Mouse (Mus musculus) cerebellum, adult (tissue): ENCODE data around the gene Efcab11.

Experiments used
- ATAC-seq: cut with Nextera tagmentation; 2 replicates; pipeline ENCODE4 v1.9.2; 2017; ENCODE audit warnings: mild to moderate bottlenecking, moderate library complexity, mixed read lengths; ENCODE audit not compliant: insufficient number of reproducible peaks, low FRiP score, low TSS enrichment

Gene Efcab11

DNA sequence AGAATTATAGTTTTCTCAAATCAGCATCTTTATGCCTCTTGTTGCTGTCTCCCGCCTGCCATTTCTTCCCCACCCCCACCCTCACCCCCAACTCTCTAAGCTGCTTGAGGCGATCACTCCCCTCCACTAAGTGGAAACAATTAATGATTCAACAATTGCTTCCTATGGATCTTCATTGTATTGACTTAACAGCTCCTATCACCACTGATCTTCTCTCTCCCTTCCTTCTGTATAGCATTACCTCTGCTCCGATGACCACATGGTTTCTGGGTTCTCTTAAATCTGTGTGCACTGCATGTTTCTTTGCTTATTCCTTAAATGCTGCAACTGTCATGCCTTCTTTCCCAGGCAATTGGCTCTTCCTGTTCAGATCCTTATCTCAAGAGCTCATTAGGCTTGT is 120.2 kb downstream of the Efcab11 start:
- no peak for ATAC-seq

DNA sequence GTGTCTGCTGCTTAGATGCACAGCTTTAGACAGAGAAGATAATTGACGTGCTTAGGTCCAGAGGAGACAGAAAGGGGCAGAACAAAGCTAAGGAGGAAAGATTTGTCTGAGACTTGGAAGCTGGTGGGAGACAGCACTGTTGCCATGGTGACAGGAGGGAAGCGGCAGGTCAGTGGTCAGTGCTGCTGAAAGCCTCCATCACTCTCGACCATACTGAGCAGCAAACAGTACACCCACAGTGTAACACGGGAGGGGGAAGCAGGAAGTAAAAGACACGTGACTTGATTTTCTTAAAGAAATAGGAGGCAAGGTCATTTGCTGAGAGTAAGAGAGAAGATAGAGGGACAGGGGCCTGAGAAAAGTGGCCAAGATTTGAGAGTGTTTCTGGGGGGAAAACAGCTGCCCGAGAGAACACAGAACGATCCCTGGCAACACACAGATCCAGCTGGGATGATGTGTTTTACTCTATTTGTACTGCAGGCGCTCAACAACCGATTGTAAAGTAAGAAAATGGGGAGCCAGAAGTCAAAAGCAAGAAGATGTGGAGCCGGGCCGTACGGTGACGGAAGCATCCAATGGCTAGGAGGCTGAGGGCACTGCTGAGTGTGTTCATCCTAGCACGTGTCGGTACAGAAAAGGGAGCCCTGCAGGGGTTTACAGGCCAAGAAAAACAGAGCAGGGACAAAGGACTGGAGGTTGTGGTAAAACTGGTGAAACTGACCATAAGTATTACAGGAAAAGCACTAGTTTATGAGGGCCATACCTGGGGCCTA is 126.3 kb downstream of the Efcab11 start:
- ATAC-seq: no peak

DNA sequence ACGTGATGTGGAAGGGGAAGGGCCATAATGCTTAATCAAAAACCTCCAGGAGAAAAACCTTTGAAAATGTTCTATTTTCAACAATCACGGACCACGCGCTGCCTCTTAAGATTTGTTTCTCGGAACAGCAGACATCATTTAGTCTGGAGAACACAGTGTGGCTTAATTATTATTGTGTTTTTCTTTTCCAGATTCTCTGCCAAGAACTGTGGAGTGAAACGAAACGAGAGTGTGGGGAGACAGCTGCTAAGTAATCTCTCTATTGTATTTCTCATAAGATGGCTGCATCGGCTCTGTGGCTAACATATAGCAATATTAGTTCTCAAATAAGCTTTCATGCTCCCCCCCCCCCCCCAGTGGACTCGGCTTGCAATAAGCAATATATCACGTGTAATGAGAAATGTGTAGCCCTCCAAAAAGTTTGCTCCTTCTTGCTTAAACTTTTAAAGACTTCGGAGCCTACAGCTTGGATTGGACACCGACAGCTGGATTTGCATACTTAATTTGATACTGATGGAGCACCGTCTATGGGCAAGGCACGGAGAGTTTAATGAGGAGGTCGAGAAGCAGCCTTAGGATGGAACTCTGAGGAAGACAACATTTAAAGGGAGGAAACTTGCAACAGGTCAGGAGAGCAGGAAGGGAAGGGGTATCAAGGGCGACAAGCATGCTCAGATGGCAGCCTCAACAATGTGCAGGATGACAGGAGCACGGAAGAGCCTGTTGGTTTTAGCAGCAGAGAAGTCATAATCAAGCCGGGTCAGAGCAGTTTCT is 127.1 kb downstream of the Efcab11 start:
- ATAC-seq: no peak

DNA sequence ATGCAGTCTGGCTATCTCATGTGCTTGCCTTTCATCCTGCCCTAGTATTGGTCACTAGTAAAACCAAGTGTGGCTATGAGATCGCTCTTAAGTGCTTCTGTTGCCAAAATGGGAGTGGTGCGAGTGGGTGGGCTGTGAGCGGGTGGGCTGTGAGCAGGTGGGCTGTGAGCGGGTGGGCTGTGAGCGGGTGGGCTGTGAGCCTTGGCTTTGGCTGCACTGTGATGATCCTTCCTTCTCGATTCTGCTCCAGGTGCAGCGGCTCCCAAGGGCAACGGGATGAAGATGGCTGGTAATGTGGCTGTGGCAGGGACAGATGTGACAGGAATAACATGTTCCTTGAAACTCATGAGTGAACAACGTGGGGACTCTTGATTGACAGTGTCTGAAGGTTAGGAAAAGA is 128.0 kb downstream of the Efcab11 start:
- no peak for ATAC-seq

DNA sequence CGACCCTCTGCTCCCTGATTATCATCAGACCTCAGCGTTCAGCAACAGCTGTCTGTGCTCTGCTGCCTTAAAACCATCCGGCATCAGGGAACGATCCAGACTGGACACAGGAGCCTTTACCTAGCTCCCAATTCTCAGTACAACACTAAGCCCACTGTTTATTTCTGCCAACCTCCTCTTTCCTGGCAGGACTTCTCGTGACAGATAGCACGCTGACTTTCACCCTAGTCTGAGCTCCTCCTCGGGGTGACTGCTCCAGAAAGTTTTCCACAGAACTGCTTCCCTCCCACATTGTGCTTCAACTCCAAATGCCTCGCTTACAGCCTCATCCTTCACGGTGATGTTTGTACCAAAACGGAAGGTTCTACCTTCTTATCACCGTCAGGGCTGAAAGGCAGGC is 131.3 kb downstream of the Efcab11 start:
- ATAC-seq: no peak

DNA sequence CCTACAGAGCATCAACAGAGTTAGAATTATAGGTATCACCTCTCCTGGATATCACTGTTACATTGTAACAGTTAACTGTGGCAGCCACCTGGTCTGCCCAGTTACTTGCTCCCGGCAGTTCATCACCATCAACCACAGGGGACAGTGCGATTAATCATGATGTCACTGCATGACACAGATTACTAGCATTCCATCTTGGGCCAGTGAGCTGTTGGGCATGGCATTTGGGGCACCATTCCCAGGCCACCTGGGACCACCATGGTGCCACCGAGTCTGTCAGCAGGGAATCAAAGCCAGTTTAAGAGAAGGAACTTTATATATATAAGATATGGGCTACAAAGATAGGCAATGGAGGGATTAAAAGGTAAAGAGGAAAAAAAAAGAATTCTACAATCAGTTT is 134.8 kb downstream of the Efcab11 start:
- no peak for ATAC-seq

DNA sequence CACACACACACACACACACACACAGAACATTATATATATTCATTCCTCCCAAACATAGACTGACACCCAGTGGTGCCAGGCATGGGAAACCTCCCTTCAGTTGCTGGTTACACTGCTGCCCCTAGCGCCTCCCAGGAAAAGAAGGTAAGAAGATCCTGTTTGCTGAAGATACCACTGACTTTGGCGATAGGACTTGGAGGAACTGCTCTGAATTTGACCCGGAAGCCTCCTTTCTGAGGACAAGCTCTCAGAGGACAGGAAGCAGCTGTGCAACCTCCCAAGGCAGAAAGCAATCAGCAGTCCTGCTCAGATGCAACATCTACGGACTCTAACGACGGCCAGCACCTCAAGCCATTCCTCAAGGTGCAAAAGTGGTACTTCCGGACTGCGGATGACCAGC is 142.6 kb downstream of the Efcab11 start:
- ATAC-seq: no peak

DNA sequence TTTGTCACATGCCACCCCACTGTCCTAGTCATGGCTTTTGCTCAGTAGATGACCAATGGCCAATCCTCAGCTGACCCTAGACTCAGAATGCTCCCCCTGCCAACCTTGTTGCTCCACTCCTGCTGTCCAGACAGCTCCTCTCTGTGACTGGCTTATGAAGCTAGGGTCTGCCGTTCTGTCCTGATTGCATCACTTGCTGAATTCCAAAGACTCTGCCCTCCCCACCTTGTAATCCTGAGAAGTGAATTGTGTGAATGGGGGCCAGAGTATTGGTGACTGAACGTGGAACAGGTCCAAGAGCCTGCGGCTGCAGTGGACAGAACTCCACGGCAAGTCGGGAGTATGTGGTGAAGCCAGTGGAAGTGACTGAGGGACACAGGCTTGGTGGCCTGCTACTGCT is 145.0 kb downstream of the Efcab11 start:
- no peak for ATAC-seq

DNA sequence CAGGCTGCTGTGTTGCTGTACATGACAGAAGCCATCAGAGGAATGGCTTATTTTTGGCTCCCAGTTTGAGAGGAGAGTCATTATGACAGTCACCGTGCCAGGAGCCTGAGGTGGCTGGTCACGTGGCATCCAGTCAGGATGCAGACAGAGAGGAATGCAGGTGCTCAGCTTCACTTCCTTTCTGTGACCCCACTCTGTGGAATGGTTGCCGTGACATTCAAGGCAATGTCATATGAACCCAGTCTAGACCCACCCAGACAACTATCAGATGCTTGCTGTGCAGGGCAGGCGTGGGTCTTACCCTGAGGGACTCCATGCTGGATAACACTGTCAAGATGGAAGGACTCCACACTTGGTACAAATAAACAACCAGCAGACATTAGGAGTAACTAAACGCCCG is 146.0 kb downstream of the Efcab11 start:
- no peak for ATAC-seq

DNA sequence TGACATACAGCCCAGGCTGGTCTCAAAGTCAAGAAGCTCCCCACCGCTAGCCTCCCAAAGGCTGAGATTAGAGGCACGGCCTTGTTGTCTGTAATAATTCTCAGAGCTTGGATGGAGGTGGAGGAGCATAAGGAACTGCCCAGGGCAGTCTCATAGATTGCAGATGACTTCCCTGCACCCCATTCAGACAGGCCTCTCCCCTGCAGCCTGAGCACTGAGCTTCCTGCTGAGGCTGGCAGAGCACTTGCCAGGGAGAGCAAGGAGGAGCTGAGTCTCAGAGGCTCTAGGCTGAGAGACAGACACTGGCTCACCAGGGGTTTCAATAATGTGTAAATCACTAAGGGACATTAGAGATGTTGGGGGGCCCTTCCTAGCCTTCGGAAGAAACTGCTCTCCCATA is 147.3 kb downstream of the Efcab11 start:
- no peak for ATAC-seq

DNA sequence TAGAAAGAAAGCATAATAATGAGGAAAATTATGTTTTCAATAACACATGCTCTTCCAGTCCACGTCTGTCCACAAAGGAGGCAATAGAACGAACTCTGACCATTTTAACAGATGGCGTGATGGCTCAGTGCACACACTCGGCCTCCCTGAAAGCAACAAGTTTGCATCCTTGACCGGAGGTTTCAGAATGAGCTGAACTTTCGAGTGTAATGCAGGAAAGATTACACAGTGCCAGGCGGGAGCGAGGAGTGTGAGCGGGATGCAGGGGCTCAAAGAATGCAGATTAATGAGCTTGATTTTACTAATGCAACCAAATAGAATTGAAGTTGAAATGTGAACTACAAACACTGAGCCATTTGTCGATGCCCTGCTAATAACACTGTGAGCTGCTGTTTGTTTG is 149.1 kb downstream of the Efcab11 start:
- no peak for ATAC-seq

DNA sequence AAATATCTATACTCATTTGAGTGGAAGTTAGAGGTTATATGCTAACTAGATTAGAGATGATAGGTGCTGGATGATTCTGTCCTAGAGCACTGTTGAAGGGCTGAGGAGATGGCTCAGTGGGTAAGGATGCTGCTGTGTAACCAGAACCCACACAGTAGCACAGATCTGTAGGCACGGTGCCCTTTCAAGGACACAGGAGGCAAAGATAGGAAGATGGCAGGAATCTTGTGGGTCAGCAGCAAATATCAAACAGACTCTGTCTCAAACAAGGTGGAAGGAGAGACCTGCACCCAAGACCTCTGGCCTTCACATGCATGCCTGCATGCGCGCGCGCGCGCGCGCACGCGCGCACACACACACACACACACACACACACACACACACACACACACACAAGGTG is 160.0 kb downstream of the Efcab11 start:
- ATAC-seq: no peak

DNA sequence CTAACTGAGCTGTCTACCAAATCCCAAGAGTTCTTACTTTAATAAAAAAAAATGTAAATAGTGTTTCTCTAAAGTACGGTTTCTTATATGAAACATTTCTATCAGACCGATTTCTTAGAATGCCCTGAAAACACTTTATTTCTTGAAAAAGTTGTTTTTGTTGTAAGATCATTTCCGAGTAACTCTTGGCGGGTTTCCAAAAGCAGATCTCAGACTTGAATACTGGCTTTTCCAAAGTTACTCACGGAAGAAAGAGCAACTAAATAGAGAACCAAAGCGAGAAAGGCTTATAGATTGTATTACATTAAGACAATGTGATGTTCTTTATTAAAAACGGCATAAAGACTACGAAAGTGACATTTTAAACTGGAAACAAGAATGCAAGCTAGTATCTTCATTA is 160.4 kb downstream of the Efcab11 start:
- ATAC-seq: no peak

DNA sequence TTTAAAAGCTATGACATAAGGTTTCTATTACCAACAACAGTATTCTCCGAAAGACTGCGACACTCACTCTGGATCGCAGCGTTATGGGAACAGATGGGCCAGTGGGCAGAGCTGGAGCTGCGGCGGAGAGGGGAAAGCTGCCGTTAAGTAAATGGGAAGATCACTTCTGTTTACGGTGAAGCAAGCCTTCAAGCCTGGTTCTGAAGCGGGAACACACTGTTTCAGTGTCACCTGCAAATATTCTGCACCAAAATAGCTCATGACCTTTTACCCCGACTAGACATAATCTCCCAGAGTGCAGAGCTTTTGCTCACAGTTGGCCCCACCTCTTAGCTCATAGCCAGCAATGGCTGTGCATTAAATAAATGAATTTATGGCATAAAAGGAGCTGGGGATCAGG is 162.9 kb downstream of the Efcab11 start:
- ATAC-seq: no peak

DNA sequence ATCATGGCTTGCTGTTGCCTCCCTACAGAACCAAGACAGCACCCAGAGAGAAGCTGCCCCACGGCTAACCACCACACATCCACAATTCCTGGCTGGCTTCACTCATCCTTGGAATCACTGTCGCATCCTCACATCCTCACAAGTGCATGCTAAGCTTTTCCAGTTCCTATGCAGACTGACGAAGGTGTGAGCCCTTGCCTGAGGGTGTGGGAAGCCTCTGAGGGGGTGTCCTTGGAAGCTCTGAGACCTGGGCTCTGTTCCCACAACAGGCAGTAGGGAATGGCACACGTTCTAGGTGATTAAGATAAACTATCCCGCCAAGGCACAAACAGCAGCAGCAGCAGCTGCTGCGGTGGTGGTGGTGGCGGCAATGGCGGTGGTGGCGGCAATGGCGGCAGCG is 164.5 kb downstream of the Efcab11 start:
- no peak for ATAC-seq

DNA sequence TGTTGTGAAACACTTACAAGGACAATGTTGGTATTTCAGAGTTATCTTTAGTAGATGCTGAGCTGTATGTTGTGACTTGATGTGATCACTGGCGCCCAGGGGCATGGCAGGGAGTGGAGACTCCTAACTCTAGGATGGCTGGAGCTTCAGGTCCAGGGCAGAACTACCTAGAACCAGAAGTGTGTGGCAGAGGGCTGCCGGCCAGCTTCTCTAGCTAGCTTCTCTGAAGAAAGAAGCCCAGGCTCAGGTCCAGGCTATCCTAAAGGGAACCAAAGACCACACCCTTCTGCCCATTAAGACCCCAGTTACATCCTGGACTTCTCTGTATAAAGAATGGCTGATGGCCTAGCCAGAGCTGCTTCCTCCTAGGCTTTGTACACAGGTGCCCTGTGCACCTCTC is 166.1 kb downstream of the Efcab11 start:
- ATAC-seq: no peak

DNA sequence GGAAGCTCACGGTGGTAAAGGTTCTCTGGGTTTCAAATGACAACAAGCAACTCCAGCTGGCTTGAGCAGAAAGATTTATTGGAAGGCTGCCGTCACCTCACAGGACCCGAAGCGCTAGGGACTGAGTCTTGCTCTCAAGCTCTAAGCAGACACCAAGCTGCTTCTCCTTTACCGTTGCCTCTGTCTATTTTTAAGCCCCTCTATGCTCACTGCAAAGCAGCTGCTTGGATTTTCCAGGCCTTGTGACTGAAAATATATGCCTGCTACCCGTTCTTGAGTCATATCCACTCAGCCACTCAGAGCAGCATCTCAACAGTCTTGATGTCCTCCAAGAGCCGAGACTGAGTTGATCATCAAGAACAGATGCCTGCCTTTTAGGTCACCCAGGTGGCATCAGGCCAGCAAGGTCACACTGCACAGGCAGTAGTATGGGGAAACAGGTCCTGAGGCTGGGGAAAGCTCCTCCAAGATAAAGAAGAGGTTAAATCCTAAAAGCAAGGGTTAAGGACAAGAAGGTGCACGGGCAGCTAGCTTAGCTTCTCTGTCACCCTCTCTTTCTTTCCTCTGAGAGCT is 168.1 kb downstream of the Efcab11 start:
- ATAC-seq: peak; percentile 49; the same call in 1 of the 2 replicates

DNA sequence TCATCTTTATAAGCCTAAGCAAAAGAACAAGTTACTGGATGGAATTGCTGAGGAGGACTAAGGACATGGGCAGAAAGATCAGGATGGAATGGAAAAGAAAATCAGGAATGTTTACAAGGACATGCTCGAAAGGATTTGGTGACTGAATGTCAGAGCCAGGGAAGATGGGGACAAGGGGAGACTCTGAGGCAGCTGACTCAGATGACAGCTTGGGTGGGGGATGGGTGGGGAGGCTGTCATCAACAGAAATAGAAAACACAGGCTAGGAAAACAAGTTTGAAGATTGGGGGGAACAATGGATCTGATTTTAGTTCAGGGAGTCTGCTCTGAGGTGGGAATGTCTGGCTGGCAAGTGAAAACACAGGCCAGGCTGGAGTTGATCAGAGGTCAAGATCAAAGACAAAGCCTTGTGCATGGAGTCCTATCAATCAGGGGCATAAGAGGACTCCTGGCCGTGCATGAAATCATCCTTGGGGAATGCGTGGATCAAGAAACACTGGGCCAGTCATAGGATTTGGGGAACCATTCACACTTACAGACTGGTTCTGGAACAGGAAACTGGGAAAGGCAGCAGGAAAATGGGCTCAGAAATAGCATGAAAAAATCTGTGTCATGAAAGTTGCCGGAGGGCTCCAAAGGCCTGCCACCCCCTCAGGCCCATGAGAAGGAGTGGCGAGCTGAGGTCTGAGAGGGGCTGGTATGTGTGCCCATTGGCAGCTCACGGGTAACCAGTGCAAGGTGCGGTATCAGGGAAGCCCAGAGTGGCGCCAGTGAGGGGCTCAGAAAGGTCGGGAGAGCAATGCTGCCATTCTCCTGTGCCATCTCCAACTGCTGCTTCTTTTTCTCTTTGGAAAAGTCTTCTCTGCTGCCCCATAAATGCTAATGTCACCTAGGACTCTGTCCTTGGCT is 168.9 kb downstream of the Efcab11 start:
- 0 out of 2 replicates have a peak, but pooled peaks have one; percentile 6 for ATAC-seq

DNA sequence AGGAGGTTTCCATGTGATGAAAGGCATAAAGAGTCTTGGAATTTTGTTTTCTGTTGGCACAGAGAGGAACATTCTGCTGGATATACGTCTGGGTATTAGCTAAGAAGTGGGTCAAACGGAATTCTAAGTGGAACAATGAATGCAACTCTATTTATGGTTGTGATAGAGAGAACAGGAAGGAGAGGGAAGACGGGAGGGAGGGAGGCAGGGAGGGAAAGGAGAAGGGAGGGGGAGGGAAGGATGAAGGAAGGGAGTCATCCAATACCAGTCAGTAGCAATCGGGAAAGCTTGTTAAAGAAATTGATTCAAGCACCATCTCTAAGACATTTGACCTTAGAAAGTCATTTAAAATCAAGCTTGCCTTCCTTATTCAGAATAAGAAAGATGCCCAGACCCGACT is 172.0 kb downstream of the Efcab11 start:
- ATAC-seq: no peak

DNA sequence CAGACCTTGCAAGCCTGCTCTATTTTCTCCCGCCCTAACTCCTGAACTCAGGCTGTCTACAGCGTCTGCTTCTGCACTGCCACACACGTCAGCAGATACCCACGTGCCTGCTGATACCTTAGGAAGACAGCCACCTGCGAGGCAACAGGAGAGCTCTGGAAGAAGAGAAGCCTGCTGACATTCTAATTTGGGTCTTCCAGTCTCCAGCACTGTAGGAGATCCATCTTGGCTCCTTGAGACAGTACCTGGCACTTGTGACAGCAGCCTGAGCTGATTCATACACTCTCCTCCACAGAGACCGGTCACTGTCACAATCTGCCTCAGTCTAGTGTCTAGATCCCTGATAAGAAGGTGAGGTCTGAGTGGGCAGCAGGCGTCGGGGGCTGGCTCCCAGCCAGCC is 182.0 kb downstream of the Efcab11 start:
- no peak for ATAC-seq

DNA sequence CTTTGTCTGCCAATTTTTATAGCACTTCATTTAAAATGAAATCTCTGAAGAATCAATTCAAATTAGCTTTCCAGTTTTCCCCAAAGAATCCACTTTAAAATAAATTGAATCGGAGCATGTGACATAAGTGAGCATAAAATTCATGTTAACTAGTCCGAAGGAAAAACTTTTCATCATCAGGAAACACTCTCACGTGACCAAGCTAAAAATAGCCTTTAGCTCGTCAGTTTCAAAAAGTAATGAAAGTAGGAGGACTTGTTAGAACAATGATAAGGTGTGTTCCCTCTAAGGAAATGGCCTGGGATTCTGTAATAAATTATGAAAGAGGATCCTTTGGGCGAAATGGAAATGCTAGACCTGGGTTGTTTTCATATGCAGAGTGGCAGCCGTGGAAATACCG is 183.9 kb downstream of the Efcab11 start:
- ATAC-seq: no peak
